Mouse (Mus musculus): ENCODE measurements around the gene AC170998.1. TPM values are rescaled to one million over a fixed set of nuclear protein-coding genes. Genes with fewer than 3 reads are reported as not detected.

Gene AC170998.1
- 1 to 10 TPM; 1.4 to 1.8 TPM for total RNA-seq (2021)

DNA sequence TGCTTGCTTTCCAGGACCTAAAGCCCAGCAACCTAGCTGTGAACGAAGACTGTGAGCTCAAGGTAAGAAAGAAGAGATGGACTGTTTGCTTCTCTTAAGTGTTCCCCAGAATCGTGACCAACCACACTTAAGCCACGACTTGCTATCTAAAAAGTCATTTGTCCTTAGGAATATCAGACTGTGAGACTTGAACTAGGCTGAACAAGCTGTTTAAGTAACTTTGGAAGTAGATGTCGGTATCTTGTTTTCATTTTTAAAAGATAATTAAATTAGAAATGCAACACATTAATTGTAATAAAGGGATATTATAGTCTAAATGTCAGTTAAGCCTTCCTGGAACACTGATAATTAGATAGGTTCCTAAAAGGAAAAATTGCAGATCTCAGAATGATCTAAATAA is at the start of gene AC170998.1:
Gene AC170998.1 (plus strand): TSS at position 301 of the 400 bp plus-strand sequence.
- no peak for DNase-seq

DNA sequence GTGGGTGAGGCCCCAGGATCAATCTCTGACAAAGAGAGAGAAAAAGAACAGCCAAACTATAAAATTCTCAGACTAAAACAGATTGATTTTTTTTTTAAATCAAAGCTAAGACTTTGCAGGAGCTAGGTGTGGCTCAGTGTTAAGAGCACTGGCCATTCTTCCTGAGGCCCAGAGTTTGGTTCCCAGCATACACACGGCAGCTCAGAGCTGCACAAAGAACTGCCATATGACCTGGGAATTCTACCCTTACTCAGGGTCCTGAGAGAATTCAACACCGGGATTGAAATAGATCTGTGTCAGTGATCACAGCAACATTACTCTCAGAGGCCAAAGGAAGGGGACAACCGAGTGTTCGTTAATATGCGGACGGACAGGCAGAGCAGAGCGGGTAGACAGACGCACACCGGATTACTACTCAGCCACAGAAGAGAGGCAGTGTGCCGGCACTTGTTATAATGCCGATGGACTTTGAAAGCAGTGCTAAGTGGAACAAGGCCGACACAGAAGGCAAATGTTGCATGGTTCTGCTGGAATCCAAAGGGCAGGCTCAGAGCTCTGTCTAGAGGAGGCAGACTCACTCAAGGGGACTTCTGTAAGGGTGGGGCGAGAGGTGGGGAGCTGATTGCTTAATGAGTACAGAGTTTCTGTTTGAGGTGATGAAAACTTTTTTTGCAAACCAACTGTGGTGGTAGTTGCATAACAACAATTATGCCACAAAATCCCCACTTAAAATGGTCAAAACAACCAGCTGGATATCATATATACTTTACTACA is 43.4 kb upstream of the AC170998.1 start:
- DNase-seq, result no peak

DNA sequence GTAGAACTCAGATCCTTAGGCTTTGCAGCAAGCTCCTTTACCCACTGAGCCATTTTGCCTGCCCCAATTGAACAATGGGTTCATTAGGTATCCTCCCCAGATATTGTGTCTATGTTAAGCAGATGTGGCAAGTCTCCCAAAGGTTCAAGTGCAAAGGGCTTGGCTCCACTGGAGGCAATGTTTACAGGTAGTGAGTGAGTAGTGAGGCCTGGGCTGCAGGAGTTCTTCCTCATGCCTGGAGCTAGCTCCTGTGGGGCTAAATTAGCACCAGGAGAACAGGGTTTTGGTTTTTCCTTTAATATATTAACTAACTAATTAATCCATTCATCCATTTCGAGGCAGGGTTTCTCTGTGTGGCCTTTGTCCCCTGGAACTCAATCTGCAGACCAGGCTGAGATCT is 42.3 kb upstream of the AC170998.1 start:
- no peak for DNase-seq

DNA sequence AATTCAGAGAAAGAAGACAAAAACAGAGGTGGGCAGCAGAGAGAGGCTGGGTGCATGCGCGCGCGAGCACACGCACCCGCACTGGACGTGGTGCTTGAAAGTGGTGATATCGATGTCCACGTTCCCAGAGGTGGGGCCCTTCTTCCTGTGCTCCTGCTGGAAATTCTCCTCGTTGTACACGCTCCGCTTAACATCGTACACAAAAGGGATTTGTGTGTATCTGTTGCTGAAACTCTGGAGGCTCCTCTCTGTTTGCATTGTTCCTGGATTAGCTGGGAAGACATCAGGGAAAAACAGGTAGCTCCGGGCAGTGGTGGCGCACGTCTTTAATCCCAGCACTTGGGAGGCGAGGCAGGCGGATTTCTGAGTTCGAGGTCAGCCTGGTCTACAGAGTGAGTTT is 41.3 kb upstream of the AC170998.1 start:
- no peak for DNase-seq

DNA sequence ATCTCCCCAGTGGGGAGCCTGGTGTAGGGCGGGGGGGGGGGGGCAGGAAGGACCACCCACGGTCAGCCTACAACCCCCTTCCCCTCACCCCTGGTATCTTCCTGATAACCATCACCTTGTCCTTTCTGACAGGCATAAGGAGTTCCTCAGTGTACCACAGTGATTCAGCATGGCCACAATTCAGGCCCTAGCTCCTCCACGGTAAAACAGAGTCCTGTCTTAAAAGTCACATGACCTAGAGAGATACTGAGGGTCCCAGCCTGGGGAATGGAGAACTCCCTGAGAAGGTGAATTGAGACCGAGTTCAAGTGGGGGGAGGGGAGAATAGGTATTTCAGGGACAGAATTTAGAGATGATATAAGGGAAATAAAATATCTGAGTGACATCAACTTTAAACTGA is 38.5 kb upstream of the AC170998.1 start:
- no peak for DNase-seq

DNA sequence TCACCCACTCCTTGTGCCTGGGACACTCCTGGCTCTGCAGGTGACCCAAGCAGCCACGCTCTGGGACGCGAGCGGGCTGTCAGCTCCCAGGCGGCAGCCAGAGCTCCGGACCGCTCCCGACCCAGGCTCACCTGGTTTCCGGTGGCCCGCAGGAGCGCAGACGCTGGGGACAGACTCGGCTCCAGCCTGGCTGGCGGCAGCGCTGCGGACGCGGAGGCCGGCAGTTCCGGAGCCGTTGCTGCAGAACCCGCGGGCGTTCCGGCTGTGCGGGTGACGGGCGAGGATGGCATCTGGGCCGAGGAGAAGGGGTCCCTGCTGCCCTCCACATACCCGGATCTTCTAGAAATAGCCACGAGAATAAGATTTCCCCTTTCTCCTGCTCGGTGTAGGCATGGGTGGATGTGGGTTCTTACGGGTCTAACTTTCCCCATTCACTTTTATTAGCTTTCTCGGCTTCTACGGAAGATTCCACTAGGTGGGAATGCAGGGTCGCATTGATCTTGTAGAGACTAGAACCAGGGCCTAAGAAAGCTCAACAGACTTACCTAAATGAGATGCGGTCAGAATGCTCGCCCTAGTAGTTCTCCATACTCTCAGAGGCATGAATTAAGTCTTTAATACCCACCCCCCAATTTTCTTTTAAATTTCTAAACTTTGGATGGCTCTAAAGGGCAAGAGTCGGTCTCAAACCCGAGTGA is 36.1 kb upstream of the AC170998.1 start, which contains the start of gene Slc26a8:
Gene Slc26a8 (minus strand): TSS at position 648 of the 698 bp plus-strand sequence.
- DNase-seq, result no peak

DNA sequence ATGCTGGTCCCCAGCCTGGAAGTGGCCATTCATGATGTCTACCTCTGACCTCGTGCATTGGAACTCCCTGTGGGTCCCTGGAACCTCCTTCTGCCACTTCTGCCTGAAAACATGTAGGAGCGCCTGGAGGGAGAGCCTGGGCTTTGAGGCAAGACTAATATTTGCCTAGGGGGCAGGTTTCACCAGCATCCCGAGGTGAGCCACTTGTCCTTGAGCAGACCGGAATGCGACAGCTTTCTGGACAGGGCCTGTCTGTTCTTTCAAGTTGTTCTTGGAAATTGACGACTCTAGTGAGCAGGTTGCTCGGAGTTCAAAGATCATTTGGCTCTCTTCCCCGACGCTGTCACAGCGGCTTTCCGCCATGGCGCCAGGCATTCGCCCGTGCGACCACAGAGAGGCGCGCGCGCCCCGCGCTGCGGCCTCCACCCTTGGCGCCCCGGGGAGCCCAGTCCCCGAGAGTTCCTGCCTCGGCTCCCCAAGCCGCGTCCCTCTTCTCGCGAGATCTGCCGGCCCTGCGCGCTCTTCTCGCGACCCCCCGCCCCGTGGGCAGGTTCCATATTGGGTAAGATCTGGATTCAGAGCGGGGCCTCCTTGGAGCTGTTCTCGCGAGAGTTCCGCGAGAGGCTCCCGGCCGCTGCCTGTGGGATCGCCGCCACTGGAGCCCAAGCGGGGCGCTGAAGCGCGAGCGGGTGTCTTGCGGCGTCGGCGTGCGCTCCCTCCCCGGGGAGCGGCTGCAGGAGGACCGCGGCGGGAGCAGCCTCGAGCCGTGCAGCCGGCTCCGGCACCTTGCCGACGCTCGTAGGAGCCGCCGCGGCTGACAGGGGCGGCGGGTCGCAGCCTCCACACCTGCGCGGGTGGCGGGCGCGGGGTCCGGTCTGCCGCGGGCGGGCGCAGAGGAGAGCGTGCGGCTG is 34.9 kb upstream of the AC170998.1 start, which contains the start of gene Mapk14:
Gene Mapk14 (plus strand): TSS at position 554 of the 911 bp plus-strand sequence.
- DNase-seq, result peak; percentile 99 to 100

DNA sequence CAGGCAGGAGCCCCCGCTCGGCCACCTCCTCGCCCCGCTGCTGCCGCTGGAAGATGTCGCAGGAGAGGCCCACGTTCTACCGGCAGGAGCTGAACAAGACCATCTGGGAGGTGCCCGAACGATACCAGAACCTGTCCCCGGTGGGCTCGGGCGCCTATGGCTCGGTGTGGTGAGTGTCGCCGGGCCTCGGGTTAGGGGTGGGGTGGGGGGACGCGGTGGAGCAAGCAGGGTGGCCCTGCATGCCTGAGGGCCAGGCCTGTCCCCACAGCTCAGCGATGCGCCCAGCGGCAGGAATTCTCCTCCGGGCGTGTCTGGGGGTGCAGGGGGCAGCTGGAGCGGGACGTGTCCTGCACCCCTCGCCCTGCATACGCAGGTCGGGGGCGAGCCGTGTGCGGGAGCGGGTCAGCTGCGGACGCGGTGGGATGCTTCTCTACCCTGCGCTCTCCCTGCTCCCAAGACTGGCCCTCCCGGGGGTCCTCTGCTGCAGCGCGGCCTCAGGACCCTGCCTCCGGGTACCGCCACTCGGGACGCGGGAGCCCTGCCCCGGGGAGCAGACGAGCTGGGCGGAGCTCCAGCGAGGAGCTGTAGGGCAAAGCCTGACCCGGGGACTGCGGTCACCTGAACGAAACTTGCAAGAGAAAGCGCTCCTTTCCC is 34.1 kb upstream of the AC170998.1 start:
- DNase-seq, result peak; percentile 36 to 49

DNA sequence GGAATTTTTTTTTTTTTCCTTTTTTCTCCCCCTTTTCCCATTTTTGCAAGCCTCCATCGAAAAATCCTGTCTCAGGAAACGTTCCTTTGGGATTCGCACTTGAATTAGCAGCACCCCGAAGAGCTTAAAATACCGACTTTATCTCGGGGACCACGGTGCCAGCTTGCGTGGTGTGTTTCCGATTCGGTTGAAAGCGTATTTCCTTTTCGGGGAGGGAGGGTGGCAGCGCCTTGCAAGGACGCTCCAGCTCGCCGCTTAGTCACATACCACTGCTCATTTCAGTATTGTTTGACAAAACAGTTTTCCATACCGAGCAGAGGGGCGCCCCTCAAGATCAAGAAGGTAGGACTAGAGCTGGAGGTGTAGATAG is 33.6 kb upstream of the AC170998.1 start:
- DNase-seq, result no peak

DNA sequence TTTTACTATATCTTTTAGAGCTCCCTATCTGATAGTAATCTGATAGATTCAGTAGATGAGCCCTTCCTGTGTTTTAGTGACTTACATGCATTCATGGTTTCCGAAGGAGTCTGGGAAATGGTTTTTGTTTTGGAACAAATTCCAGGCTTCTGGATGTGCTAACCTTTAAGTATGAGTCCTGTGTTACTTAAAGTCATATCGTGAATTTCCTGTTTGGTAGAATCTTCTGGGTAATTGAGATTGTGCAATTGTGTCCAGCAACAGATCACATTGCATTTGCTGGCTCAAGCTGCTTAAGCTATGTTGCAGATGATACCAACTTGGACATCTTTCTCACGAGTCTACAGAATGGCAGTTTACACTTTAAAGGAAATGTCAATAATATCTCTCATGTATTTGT is 32.8 kb upstream of the AC170998.1 start:
- no peak for DNase-seq

DNA sequence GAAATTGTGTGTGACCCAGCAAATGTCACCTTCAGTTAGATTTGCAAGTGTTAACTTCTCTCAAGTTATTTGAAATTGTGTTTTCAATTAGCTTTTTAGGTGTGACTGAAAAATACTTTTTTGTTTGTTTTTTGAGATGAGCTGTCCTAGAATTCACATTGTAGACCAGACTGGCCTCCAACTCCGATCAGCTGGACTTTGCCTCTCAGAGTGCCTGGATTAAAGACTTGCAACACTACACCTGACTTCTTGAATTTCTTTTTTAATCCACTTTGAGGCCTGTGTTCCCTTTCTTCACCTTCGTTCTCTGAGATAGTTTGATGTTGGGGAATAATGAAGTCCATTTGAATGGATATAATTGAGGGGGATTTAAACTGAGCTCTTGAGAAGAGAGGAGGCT is 31.8 kb upstream of the AC170998.1 start:
- DNase-seq, result no peak

DNA sequence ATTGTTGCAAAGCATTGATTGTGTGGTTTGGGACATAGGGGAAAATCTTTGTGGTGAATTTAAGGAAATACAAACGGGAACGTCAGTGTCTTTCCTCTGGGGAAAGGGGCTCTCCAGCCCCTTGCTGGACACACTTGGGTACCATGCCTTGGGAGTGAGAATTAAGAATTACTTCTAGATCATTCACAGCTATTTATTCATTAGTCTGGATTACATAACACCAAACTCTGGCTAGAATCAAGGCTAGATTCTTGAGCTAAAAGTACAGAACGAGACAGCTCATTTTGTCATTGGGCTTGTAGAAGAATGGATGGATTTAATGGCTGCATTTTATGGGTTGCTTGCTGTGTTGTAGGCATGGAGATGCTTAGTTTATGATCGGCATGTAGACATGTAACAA is 31.1 kb upstream of the AC170998.1 start:
- DNase-seq, result no peak

DNA sequence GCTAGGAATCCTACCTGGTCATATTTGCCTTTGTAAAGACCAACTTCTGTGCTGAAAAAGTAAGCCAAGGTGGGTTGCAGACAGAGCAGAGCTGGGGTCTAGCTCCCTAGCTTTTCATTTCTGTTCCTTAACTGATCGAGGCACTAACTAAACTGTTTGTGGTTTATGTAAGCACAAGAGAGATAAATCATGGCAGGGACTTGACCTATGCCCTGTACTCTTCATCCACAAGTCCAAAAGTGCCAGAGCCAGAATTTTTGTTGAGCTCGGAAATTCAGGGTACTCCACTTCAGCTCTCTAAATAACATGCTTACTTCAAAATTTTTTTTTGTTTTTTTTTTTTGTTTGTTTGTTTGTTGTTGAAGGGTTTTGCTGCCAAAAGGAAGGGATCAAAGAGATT is 29.2 kb upstream of the AC170998.1 start:
- DNase-seq, result no peak

DNA sequence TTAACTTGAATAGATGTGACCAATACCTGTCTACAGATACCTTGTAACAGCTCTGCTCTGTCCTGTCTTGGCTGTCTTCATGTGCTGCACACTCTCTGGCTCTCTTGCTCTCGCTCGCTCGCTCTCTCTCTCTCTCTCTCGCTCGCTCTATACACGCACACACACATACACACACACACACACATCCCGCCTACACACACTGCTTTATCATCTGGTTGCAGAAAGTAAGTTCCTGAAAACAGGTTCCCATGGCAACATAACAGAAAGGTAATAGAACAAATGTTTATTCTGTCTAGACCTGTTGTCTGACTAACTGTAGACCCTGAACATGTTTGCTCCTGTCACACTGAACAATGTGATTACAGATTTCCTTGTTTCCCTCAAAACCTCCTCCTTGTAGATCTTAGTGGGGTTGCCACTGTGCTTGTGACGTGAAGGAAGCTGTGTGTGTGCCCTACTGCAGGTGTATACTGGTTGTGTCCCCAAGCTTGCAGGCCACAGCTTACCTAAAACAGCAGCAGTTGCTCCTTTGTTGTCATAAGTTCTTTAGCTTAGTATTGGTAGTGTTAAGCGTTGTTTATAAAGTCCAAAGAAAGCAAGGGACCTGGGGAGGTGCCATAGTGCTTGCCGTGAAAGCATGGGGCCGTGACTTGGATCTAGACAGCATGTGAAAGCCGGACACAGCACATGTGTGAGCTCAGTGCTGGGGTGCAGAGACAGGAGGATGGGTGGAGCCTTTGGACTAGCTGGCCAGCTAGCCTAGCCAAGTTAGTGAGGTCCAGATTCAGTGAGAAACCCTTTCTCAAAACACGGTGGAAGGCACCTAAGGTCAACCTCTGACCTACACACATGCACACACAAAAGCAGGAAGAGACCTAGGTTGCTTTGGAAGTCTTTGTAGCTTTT is 28.3 kb upstream of the AC170998.1 start:
- no peak for DNase-seq

DNA sequence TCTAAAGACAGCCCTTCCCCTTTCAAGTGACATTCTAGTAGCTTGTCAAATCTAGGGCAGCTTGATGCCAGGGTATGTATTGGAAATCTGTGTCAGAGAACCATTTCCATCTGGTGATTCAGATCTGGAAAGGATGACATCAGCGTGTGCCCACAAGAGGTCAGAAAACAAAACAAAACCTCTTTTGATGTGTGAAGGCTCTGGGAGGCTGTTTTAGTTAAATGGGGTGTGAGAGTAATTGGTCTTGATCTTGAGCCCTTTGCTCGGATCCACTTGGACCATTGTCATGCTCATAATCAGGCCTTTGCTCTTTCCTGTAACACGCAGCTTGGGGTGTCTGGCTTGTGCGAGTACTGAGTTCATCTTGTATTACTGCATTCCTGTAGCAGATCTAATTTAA is 27.6 kb upstream of the AC170998.1 start:
- no peak for DNase-seq

DNA sequence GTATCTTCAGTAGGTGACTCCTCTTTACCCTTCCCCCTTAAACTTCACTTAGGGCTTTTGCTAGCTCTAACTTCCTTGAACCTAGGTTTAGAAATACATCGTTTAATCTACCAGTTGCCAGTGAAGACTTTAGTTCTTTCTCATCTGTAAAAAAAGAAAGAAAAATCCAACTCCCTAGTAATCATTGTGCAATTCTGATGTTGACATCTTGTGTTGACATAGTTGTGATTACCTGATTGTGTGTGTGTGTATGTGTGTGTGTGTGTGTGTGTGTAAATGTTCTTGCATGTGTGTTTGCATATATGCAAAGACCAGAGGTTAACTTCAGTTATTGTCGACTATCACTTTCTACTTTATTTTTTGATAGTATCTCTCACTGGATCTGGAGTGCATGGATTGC is 27.2 kb upstream of the AC170998.1 start:
- DNase-seq, result no peak

DNA sequence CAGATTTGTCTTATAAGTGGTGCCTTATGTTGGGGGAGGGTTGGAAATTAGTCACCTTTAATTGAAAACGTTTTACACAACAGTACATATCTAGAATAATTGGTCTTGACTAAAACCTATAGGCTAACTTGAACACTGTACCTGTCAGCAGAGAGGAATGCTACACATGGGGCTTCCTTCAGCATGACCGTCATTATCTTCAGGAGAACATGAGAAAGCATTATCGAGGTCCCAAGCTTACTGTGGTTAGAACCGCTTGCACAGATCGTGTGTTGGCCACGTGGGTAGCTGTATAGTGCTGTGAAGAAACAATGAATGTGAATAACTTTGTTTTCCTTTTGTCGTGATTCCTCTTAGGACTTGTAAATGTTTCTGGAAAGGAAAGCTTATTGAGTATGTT is 26.1 kb upstream of the AC170998.1 start:
- no peak for DNase-seq

DNA sequence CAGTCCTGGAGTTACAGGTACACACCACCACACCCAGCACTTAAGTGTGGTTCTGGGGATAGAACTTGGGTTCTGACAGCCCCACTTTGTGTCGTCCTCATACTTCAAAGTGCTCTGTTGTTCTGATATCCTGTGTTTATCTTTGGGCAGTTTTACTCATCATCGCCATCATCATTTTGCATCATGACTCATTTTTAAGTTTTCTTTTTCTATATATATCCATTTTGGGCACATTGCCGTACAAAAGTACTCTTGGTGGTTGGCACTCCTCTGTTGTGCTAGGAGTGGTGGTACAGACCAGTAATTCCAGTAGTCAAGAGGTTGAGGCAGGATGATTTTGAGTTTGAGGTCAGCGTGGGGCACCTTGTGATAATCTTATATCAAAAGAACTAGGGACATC is 24.7 kb upstream of the AC170998.1 start:
- no peak for DNase-seq

DNA sequence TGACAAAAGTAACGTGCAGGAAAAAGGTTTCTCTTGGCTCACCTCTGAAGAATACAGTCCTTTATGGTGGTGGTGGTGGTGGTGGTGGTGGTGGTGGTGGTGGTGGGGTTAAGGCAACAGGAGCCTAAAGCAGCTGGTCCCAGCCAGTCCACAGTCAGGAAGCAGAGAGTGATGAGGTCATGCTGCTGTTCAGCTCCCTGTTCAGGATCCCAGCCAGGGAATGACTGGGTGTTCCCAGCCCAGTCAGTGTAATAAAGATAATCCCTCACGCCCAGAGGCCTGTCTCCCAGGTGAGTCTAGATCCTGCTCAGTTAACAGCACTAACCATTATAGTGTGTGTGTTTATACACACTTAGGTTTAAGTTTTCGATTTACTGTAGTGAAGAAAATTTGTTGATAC is 24.1 kb upstream of the AC170998.1 start:
- DNase-seq, result no peak

DNA sequence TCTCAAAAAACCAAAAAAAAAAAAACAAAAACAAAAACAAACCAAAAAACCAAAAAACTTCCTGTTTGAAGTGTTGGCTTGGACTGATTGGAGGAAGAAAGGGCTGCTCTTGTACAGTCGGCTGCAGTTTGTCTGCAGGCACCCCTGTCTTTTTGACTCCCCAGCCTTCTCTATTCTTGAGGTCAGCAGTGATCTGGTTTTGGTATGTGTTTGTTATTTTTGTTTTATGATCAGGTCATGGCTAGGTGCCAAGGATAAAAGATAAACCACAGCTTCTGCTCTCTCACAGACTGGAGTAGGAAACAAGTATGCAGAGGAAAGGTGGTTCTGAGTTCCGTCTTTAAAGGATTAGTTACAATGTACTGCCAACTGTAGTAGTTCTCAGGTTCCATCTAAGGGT is 23.2 kb upstream of the AC170998.1 start:
- no peak for DNase-seq

DNA sequence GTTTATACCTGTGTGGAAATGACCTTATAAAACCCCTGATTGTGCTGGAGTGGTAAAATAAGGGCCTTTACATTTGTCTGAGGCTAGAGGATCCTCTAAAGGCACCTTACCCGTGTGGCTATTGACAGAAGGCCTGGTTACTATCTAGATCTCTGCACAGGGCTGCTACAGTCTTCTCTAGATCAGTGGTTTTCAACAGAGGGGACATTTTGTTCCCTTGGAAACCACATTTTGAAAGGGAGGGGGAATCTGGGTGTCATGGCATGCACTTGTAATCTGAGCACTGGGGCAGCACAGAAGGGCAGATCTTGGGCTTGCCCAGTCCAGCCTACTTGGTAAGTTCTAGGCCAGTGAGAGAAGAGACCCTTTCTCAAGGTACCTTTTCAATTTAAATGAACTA is 19.2 kb upstream of the AC170998.1 start:
- no peak for DNase-seq

Data from layer of hippocampus, postnatal 36 days (tissue).